Mouse (Mus musculus): ENCODE measurements around the gene Zfp217.

The Zfp217 gene

DNA sequence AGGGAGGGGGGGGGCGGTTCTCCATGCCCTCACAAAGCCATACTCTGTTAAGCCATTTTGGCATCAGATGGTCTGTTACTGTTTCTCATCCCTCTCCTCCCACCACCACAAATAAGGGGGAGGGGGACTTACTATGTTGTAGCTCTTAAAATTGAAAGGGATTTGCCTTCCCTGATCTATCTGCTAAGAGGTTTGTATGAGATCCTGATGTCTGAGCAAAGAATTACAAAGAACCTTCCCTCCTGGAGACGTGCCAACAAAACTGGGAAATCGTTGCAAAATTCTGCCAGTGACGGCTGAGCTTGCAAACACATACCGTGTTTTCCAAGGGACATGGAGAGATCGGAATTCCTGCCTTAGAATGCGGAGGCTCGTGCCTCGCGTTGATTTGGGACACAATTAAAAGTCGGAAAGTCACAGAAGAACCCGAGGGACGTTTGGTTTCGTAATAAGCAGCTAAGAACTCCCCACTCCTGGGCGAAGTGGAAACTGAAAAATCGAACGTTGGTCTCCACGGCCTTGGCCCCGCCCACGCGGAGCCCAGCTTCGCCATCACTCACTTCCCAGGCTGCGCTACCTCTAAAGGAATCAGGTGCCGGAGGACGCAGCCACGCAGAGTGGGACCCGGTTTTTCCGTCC, 14.7 kb downstream of the Zfp217 start:
- DNase-seq (ENCODE audit: low spot score): peak; percentile 34

DNA sequence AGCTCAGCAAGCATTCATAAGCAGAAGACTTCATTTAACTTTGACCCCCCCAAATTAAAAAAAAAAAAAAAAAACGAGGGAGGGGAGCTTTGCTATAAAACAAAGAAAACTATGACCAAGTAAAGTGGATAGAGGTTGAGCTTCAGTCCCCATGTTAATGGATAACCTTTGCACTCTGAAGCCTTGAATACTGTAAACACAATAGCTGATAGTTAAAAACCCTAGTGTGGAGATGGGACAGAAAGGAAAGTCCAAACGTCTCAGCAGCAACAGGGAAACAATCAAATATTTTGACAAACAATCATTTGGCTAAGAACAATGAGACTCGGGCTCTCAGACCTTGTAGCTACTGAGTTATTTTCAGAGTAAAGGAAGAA, 15.2 kb downstream of the Zfp217 start:
- DNase-seq (ENCODE audit: low spot score): no peak

GRCm38 (mm10) chr2:170131981-170132460, 15.9 kb downstream of the Zfp217 start:
- DNase-seq (ENCODE audit: low spot score): no peak

DNA sequence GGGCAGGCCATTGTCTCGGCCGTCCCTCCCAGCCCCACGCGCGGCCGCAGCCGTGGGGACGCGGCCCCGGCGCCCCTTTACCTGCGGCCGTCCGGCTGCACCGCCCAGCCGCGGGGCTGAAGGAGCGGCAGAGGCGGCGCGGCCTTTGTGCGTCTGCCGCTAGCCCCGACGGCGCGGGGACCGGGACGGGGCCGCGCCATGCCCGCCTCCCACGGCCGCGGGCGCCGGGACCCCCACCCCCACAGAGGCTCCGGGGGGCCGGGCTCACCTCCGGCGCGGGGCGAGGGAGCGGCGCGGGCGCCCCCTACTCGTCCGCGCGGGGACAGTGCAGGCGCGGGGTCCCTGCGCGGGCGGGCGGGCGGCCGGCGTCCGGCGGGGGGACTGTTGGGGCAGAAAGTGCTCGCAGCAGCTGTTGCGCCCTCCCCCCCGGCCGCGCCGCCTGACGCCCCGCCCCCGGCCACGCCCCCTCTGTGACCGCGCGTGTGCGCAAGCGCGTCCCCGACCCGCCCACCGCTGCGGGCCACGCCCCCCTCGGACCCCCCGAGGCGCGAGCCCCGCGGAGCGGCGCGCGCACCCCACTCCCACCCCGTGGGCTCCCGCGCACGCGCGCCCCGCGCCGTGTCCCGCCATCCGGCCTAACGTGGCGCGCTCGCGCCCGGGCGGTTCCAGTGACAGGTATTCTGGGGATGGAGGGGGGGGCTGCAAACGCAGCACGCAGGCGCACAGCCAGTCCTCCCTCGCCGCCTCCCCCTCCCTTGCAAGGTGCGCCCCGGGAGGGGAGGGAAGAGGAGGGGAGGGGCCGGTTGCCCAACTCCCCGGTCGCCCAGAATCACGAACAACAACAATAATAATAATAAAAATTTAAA, 16.9 kb downstream of the Zfp217 start:
- DNase-seq (ENCODE audit: low spot score): peak; percentile 84

DNA sequence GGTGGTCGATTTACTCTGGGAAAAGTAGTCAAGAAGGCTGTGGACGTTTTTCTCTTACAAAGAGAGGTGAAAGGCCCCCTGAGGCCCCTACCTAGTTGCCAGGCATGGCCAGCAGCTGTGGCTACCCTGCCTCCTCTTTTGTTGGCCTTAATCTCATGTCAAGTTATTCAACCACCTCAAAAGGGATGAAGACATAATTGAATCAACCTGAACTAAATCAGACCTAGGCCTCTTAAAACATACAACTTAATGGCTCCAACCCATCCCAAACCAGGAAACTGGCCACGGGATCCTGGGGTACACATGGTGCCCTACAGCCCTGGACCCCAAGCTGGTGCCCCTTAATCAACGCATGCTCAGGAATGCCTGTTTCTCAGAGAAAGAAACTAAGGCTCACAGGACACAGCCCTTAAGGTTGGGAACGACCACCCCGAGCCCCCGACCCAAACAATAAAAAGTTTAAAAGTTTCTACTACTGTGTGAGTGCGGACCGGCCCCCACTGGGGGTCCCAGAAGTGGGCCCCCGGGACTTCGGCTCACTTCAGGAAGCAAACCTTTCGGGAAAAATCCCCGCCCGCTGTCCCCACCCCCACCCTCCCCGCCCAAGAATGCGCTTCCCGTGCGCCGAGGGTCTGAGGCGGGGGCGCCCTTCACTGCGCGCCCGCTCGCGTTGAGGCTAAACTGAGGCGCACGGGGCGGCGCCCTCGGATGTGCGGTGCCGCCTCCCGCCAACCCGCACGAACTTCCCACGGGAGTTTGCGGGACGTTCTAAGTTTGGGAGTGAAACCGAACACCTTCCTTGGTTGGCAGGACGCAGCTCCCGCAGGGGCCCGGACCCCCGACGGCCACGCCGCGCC, 17.8 kb downstream of the Zfp217 start:
- DNase-seq (ENCODE audit: low spot score): no peak

DNA sequence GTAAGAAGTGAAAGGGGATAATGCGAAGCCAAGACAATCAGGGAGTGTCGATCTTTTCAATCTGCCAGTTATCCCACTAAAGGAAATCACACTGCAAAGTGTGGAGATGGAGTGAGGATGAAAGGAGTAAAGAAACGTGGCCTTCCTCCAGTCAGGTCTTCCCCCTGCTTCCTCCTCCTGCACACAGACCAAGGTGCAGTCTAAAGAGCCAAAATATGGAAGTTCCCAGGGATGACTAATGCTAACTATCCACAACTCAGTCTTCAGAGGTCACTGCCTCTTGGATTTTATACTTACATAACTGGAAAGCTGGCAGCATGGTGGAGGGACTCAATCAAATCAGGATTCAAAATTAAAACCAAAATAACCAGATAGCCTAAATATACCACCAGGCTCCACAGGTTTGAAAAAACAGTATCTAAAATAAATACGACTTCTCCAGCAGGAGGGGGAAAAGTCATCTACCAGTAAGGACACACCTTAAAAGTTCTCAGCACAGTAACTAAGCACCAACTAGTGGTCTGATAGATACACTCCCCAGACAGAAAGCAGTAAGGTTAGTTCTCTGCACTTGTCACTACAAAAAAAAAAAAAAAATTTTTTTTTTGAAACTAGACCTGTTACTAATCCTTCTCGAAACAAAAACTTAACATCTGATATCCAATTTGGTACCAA, 18.5 kb downstream of the Zfp217 start:
- DNase-seq (ENCODE audit: low spot score): no peak

DNA sequence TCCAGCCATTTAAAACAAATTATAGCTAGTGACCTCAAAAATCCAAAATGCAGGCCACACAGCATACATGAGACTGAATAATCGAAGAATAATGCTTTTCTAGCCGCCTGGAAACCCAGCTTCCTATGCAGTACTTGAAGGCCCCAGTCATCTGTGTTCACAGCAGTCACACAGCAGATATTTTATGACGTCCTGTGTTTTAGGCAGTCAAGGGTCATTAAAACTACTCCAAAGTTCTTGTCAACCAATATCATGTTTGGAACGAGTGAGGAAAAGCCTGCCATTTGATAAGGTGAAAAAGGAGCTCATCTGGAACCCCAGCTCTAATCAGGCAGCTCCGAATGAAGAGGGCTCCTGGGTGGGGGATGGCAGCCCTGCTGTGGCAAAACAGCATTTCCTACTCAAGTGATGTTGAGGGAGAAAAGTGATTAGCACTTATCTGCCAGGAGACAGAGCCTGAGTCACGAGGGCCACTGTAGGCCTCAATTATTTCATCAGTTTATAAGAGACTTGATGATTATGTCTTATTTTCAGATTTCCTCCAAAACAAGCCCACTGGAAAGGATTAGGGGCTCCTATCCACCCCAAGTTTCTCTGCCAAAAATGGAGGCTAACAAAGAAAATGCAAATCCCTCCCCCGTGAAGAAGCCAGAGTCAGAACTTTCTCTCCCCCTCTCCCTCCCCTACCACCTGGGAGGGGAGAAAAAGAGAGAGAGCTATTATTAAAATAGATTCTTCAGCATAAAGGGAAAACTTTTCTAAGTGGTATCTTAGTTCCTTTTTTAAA, 19.2 kb downstream of the Zfp217 start:
- DNase-seq (ENCODE audit: low spot score): no peak

- no peak for DNase-seq (ENCODE audit: low spot score)
Measured at GRCm38 (mm10) chr2:170127523-170127922, 20.4 kb downstream of the Zfp217 start.

DNA sequence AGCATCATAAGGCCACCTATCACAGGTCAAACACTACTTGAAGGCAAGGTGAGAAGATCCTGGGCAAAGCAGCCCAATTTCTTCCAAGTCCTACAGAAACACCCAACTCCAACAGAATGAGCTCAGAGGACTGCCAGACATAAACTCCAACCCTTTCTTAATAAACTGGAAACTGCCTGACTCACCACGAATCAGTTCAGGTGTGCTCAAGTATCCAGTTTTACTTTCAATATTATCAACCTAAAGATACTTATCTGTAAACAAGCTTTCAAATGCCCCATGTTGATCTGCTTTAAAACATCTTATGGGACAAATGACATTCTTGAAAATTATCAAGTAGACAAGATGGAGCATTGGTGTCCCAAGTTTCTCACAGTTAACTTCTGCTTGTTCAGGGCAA, 21.6 kb downstream of the Zfp217 start:
- no peak for DNase-seq (ENCODE audit: low spot score)

DNA sequence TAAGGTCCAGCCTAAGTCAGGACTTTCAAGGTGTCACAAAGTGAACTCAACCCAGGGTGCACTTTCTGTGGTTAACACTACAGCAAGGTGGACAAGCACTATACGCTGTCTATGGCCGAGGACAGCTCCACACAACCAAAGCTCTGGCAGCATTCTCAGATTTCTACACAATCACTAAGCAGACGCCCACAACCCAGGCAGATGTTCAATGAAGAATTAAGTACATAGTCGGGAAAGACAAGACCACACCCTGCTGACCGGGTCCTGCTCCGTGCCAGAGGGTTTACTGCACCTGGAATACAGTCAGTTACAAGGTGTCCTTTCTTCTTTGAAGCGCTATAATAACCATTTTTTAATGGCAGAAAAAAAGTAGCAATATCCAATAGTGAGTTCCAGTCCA, 25.7 kb downstream of the Zfp217 start:
- no peak for DNase-seq (ENCODE audit: low spot score)

DNA sequence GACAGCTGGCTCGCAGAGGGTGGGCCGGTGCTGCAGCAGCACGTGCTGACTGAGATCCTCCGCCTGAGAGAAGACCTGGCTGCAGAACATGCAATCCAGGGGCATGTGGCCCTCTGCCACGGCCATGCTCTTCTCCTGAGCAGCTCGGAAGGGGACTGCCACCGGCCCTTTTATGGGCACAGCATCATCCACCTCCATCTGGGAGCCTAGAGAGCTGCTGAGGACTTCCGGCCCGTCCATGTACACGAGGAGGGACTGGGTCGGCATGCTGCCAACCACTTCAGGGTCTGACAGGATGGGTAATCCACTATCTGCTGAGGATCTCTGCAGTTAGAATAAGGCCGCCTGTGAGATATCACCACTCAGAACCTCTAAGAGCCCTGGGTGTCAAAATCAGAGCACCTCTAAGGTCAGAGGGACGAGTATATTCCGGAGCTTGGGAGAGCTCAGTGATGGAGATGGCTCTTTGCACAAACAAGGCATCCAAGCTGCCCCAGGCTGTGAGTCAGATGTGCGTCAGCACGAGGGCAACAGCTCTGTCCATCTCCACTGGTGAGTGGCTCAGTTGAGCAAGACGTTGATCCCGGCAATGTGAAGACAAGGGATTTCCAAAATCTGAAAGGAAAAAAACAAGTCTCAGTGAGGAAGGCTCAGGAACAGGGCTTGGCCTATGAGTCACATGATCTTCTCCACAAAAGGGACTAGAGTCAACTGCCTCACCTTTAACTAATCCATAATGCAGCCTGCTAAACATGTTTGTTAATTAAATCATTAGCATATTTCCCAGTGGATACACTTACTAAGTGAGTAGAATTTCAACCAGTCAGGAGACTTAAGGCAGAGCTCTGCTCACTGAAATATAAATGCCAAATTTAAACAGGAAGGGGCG, 27.5 kb downstream of the Zfp217 start:
- no peak for DNase-seq (ENCODE audit: low spot score)

- peak; percentile 70 for DNase-seq (ENCODE audit: low spot score)
Measured at GRCm38 (mm10) chr2:170116704-170117281, 31.1 kb downstream of the Zfp217 start.

DNA sequence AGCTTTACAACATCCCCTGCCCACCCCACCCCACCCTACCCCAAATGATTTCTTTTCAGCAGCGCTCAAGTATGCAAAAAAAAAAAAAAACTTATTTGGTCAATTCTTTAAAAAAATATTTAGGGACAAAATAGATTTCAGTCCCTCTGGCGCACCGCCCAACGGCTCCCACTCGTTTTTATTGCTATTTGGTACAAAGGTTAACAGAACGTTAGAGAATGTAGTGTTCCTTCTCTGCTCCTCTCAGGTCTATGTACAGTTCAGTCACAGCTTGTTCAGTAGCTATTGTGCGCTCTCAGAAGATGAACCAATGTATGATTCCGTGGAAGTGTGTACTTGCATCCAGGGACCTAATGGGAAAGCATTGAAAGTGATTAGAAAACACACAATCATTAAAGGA, 37.6 kb downstream of the Zfp217 start:
- DNase-seq (ENCODE audit: low spot score): no peak

- DNase-seq (ENCODE audit: low spot score): no peak
Measured at GRCm38 (mm10) chr2:170109528-170109927, 38.4 kb downstream of the Zfp217 start.

DNA sequence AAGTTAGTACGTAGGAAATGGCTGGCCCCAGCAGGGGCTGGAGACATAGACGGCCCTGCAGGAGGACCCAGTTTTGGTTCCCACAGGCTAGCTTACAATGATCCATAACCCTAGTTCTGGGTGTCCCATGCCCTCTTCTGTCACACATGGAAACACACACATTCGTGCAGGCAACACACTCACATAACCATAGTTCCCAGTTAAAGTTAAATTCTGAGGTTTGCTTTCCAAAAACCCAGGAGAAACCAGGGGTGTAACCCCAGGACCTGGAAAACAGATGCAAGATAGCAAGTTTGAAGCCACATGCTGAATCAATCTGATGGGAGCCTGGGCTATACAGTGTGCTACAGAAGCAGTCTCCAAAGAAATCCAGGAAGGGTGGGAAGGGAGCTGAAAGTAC, 40.1 kb downstream of the Zfp217 start:
- no peak for DNase-seq (ENCODE audit: low spot score)

DNA sequence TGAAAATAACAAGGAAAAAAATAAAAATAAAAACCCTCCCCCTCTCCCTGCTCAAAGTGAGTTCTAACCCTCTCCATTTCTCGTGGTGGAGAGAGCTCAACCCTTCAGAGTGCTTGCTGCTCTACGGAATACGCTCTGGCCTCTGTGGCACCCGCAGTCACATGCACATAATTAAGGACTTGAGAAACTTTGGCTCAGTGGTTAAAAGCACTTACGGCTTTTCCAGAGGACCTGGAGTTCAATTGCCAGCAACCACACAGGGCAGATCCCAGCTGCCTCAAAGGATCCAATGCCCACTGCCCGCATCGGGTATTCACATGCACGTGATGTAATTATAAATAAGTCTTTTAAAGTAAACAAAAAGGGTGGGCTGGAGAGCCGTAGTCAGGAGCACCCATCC, 41.9 kb downstream of the Zfp217 start:
- no peak for DNase-seq (ENCODE audit: low spot score)

GRCm38 (mm10) chr2:170104396-170104795, 43.5 kb downstream of the Zfp217 start:
- DNase-seq (ENCODE audit: low spot score): peak; percentile 48

DNA sequence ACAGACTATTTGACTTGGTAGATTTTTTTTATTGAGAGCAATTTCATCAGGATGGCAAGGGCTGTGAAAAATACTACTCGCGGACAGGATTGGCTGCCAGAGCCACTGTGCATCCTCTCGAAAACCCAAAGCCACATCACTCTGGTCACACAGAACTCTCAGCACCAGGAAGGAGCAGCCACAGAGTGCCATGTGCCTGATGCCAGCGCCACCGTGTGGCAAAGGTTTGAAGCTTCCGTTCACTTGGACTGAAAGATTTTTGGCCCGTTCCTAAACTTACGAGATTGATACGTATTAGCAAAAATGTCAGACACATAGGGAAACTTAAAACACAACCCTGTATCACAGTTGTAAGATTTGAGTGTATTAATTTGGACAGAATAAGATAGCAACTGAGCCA, 44.1 kb downstream of the Zfp217 start:
- DNase-seq (ENCODE audit: low spot score): peak; percentile 71

DNA sequence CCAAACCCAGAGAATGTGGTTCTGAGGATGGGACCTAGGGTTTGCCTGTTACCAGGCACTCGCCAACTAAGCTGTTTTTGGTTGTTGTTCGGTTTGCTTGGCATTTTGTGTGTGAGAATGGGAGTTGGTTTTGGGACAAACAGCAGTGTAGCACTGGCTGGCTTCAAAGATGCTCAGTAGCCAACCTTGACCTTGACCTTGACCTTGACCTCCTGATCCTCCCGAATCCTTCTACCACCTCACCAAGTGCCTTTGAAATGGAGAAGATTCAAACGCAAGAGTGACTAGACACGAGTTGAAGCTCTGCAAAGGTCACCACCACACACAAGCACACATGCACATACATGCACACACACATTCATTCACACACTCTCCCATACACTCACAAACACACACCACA, 44.6 kb downstream of the Zfp217 start:
- no peak for DNase-seq (ENCODE audit: low spot score)

DNA sequence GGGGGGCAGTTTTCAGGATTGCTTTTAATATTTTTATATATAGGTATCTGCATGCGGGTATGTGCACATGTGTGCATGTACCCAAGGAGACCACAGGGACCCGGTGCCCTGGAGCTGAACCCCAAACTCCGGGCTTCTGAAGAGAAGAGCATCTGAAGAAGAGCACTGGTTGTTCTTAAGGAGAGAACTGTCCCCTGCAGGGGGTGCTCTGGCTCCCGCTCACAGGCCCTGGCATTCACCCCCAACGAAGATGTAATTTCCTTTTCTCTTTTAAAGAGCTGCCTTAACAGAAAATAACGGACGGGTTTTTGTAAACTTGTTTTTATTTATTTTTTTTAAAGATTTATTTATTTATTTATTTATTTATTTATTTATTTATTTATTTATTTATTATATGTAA, 46.0 kb downstream of the Zfp217 start:
- no peak for DNase-seq (ENCODE audit: low spot score)

All from T-cell, adult 2 months (primary cell).